Mouse (Mus musculus) layer of hippocampus, adult 18-20 months (tissue): Measurements from ENCODE around the gene Ugt1a10. TPM values are rescaled to one million over a fixed set of nuclear protein-coding genes. Genes with fewer than 3 reads are reported as not detected.
"Not testable (repeated sequence)": the region's sequence is repeated elsewhere in the genome, so short reads cannot be mapped to it uniquely, and the experiment has no call there.

Experiments
- DNase-seq, 2 experiments: peaks; one replicate each; pipeline ENCODE4 v3.0.0; 2022; ENCODE audit warnings: low spot score in 2 of 2
- total RNA-seq, 2 experiments: library from RNA; stranded (reverse); gene quantifications; 2 replicates each; pipeline ENCODE4 v1.2.3; 2021

Ugt1a10 gene
- total RNA-seq, 2 experiments from 2014 or later: not detected

- not testable (repeated sequence) for DNase-seq
These were observed 39.1 kb downstream of the Ugt1a10 start for GRCm38 (mm10) chr1:88094270-88094676.

GRCm38 (mm10) chr1:88094941-88095492, 39.8 kb downstream of the Ugt1a10 start, which contains the start of gene Ugt1a7c:
Gene Ugt1a7c (plus strand): TSS chr1:88095062.
- no peak for DNase-seq

DNA sequence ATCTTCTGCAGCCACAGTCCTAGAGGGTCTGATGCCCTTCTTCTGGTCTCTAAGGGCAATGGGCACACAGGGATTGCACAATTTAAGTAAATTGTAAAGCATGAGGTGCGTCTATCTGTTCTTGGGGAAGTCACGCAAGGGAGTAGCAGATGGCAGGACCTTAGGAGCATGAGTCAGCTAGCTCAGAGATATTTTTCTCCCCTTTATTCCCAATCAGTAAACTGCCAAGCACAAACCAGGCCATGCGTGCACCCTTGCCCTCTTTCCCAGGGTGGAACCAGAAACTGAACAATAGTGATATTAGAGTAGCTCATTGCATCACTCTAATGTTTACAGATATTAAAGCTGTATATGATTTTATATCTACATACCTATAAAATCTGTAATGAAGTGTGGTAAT, 43.4 kb downstream of the Ugt1a10 start:
- DNase-seq: not testable (repeated sequence)

DNA sequence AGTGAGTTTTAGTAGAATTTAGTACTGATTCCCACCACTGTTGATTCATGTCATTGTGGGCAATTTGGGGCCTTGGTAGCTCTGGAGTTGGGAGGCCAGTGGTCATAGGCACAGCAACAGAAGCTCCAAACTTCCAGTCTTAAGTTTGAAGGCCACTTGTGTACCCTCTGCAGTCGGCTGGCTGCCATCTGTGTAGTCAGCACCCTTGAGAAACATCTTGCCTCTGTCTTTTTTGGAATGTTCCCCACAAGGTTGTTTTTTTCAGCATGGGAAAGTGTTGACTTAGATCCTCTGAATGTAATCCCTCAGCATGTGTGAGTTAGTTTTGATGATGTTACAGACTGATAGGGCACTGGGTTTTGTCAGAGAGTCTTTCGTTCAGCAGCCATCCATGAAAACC, 44.5 kb downstream of the Ugt1a10 start:
- not testable (repeated sequence) for DNase-seq

DNA sequence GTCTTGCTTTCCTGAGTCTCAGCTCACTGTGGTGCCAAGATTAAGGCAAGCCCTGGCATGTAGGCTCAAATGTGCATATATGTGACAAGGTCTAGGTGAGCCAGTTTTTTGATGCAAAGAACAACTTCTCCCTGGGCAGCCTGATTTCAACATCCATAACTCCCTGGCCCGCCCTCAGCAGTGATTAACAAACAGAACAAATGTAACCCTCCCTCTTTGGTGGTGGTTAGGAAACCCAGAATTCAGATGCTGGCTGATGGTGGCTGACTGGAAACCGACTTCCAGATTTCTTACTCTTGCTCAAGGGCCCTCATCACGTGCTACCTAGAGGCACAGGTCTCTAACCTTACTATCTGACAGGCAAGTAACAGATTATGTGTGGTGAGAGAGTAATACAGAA, 47.8 kb downstream of the Ugt1a10 start, which contains the start of gene Ugt1a6b:
Gene Ugt1a6b (plus strand): TSS at position 234 of the 400 bp plus-strand sequence.
- DNase-seq: not testable (repeated sequence)

GRCm38 (mm10) chr1:88103697-88104468, 48.7 kb downstream of the Ugt1a10 start:
- not testable (repeated sequence) for DNase-seq

- no peak for DNase-seq
These were observed 49.7 kb downstream of the Ugt1a10 start for GRCm38 (mm10) chr1:88104667-88105430.

- no peak for DNase-seq
These were observed 50.5 kb downstream of the Ugt1a10 start for GRCm38 (mm10) chr1:88105656-88106055.

DNA sequence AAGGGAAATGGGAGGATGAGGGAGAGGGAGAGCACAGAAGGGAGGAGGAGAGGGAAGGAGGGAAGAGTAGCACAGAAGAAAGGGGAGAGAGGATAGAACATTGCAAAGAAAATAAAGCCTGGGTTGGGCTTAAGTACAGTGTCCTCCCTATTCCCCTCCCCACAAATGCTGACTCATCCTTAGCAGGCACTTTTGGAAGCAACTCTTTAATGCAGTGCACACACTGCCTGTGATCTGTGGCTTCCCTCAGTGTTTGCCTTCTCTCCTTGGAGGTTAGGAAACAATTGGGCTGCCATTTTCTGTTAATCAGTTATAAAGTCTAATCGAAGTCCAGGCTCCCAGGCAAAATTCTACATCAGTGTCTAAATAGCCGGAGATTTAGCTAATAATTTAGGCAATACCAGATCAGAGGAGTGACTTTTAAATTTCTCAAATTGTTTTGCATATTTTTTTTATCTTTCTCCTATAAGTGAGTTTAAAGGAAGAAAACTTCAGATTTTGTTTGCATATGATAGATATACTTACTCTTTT, 53.9 kb downstream of the Ugt1a10 start:
- not testable (repeated sequence) for DNase-seq

GRCm38 (mm10) chr1:88109604-88110003, 54.4 kb downstream of the Ugt1a10 start:
- not testable (repeated sequence) for DNase-seq

DNA sequence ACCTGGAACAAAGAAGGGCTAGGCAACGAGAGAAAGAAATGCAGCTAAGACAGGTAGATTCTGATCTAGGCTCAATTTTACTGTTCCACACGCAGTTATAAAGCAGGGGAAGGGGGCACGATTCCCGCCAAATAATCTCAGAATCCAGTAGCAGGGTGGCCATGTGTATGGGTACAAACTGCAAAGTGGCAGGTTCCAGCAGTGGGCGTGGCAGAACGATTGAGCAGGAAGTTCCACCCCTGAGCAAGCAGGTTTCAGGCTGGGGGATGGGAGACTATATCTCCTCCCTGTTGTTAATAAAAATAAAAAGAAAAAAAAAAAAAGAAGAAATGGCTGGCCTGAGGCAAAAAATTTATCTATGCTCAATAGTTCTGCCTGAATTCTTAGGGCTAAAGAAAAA, 57.6 kb downstream of the Ugt1a10 start:
- DNase-seq: not testable (repeated sequence)

DNA sequence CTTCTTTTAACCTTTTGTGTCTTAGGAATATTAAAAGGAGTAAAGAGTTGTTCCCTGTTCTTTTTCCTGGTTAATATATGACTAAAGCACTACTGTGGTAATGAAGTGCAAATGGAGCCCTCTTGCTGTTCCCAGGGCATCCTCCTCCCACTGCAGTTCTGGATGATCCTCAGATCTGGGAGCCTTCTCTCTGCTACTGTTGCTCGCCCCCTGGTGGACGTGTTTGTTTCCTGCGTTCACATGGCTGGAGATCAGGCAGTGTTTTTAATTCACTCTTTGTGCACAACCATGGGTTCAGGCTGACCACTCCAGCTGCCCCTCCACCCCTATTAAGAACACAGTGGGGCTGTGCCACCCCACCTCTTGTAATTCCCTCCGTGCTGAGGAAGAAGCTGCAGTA, 65.4 kb downstream of the Ugt1a10 start:
- not testable (repeated sequence) for DNase-seq

- DNase-seq: not testable (repeated sequence)
These were observed 66.3 kb downstream of the Ugt1a10 start for GRCm38 (mm10) chr1:88121521-88121920.

GRCm38 (mm10) chr1:88125827-88126360, 70.7 kb downstream of the Ugt1a10 start:
- DNase-seq: not testable (repeated sequence)

DNA sequence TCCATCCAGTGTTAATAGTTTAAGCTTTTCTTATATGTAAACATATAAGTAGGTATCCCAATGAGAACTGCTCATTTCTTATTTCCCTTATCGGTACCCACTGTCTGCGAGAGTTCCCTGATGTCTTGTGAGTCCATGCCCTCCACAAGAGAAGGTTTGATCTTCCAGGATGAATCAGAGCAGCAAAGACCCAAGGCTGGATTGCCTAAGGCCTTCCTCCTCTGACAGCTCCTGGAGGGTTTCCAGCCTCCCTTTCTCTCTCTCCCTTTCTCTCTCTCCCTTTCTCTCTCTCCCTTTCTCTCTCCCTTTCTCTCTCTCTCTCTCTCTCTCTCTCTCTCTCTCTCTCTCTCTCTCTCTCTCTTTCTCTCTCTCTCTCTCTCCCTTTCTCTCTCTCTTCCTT, 73.9 kb downstream of the Ugt1a10 start:
- DNase-seq: not testable (repeated sequence)

DNA sequence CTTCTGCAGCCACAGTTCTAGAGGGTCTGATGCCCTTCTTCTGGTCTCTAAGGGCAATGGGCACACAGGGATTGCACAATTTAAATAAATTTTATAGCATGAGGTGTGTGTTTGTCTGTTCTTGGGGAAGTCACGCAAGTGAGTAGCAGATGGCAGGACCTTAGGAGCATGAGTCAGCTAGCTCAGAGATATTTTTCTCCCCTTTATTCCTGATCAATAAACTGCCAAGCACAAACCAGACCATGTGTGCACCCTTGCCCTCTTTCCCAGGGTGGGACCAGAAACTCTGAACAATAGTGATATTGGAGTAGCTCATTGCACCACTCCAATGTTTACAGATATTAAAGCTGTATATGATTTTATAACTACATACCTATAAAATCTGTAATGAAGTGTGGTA, 75.0 kb downstream of the Ugt1a10 start:
- not testable (repeated sequence) for DNase-seq

GRCm38 (mm10) chr1:88133908-88134456, 78.8 kb downstream of the Ugt1a10 start:
- no peak for DNase-seq

GRCm38 (mm10) chr1:88134457-88135011, 79.3 kb downstream of the Ugt1a10 start, which contains the start of gene Ugt1a6a:
Gene Ugt1a6a (plus strand): TSS chr1:88134809.
- DNase-seq: peak in 1 of 2 experiments; percentile 3

- DNase-seq: not testable (repeated sequence)
These were observed 80.2 kb downstream of the Ugt1a10 start for GRCm38 (mm10) chr1:88135229-88135904.

- no peak for DNase-seq
These were observed 81.5 kb downstream of the Ugt1a10 start for GRCm38 (mm10) chr1:88136646-88137045.
